Mouse (Mus musculus): ENCODE data around the gene Mtmr12. TPM values are rescaled to one million over a fixed set of nuclear protein-coding genes. Genes with fewer than 3 reads are reported as not detected.

Mtmr12 gene
- total RNA-seq, 2 experiments from 2014 or later = 19.6 to 22.4 TPM

- no peak for DNase-seq
Measured at GRCm38 (mm10) chr15:12279816-12280215, 75.0 kb downstream of the Mtmr12 start.

- DNase-seq = no peak
Measured at GRCm38 (mm10) chr15:12284794-12285534, 80.1 kb downstream of the Mtmr12 start.

GRCm38 (mm10) chr15:12285535-12285809 lies 80.6 kb downstream of the Mtmr12 start:
- DNase-seq = no peak

DNA sequence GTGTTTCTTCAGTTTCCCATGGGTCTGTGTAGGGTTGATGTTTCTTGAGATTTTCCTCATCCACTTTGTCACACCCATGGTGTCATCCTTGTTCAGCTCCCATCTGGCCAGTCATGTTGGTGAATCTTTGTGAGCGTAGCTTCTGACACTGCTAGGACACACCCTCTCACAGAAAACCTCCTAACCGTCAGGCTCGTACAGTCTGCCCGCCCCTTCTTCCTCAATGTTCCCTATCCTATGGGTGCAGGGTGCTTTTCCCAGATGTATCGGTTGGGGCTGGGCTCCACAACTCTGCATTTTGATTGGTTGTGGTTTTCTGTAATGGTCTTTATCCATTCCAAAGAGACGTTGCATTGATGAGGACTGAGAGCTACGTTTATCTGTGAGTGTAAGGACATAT lies 85.5 kb downstream of the Mtmr12 start:
- no peak for DNase-seq

DNA sequence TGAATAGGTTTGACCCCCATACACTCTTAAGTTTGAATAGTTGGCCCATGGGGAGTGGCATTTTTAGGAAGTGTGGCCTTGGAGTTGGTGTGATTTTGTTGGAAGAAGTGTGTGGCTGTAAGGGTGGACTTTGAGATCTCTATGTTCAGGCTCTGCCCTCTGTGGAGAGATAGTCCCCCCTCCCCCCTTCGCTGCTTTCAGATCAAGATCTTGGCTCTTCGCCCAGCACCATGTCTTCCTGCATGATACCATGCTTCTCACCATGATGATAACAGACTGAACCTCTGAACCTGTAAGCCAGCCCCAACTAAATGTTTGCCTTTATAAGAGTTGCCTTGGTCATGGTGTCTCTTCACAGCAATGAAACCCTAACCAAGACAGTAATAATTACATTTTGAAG lies 86.9 kb downstream of the Mtmr12 start:
- no peak for DNase-seq

DNA sequence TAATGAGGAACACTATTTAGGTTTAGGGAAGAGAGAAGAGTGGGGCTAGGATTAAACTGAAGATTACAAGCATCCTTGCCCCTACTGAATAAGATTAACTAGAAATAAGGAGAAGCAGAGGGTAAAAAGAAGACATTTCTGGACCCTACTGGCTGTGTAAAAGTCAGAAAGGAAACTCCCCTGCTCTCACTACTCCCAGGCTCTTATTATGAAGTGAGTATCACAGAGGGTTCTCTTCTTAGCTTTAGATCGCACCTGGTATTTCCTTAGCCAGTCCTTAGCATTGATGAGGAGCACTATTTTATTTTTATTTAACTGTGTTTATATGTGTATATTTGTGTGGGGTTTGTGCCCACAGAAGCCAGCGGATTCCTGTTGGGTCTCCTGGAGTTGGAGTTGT lies 91.4 kb downstream of the Mtmr12 start:
- DNase-seq = no peak

DNA sequence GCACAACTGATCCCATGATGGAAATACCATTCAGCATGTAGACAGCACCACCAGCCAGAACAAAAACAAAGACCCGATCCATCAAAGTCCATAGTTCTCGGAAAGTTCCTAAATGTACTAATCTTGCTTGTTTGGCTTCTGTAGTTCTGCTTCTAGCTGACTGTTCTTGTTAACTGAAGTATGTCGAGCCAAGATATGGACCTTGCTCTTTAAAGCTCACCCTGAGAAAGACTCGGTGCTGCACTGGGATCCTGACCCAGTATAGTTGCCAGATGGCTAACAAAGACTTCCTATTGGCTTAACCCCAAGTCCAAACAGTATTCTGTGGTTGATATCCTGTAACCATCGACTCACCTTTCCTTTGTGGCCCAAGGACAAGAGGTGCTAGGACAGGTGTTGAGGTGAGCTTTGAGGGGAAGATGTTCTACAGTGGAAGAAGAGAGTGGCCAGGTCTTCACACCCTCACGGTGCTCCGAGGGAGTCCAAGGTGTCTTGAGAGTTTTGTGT lies 93.5 kb downstream of the Mtmr12 start:
- no peak for DNase-seq

DNA sequence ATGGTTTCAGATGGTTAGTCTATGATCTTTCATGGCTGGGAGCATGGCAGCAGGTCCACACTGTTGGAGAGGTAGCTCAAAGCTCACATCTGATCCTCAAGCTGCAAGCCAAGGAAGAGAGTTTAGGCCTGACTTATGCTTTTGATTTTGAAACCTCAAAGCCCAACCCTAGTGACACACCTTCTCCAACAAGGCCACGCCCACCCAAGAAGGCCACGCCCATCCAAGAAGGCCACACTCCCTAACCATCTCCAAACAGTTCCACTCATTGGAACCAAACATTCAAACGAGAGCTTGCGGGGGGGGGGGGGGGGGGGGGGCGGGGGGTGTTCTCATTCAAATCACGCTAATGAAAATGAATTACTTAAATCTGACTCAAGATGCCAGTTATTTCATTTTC lies 96.9 kb downstream of the Mtmr12 start:
- DNase-seq = no peak

DNA sequence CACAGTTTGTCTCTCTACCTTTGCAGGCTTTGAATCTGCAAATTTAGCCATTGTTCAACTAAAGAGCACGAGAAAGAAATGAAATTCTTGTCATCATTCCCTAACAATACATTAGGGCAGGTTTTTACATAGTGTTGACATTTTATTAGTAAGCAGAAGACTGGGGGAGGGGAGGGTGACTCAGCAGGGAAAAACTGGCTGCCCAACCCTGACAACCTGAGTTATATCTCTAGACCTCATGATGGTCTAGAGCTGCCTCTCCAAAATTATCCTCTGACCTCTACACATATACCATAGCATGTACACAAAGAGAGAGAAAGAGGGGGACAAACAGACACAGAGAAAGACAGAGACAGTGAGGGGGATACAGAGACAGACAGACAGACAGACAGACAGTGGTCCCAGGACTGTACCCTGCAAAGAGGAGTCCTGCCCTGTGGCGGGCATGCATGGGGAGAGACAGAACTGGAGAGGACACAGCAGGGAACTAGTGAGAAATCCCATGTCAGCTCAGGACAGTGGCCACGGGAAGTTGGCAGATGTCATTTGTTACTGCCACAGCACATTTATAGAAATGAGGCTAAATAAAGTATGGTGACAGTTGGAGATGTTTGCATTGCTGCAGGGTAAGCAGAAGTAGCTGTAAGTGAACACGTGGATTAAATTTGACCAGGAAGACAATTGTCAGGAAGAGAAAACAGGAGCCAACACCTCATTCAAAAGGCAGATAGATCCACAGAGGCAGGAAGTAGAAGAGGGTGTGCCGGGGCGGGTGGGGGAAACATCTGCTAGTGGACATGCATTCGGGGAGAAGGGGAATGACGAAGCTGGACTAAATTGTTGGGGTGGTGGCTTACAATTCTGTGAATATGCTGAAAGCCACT lies 101.6 kb downstream of the Mtmr12 start:
- DNase-seq = no peak

DNA sequence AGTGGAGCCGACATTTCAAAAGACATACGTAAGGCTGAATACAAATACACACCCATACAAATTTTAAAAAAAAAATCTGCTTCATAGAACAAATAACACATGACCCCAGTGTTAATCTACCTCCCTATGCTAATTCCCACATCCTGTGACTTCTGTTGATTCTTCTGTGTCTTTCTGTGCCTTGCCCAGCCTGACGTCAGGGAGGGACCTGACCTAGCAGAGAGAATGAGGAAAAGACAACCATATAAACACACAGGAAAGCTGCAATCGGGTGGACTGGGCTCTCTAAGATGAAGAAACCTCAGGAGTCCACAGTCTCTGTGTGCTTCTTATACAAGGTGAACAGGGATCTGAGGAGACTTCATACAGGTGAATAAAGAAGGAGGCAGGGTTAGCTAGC lies 102.3 kb downstream of the Mtmr12 start:
- no peak for DNase-seq

GRCm38 (mm10) chr15:12308539-12308938 lies 103.7 kb downstream of the Mtmr12 start:
- DNase-seq = no peak

DNA sequence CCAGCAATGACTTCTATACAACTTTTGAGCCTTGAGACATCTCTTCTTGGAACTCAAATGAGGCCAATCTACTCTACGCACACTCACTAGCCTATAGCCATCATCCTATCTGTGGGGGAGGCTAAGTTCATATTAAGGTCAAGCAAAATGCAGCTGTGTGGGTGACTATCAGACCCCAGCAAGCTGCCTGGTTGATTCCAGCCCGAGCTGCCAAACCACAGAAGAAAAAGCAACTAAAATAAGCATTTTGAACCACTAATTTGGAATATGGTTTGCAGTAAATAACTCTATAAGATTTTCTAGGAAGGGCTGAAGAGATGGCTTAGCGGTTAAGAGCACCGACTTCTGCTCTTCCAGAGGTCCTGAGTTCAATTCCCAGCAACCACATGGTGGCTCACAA lies 105.8 kb downstream of the Mtmr12 start:
- DNase-seq = no peak

- DNase-seq = no peak
Measured at GRCm38 (mm10) chr15:12311465-12311864, 106.6 kb downstream of the Mtmr12 start.

GRCm38 (mm10) chr15:12313255-12313654 lies 108.4 kb downstream of the Mtmr12 start:
- no peak for DNase-seq

DNA sequence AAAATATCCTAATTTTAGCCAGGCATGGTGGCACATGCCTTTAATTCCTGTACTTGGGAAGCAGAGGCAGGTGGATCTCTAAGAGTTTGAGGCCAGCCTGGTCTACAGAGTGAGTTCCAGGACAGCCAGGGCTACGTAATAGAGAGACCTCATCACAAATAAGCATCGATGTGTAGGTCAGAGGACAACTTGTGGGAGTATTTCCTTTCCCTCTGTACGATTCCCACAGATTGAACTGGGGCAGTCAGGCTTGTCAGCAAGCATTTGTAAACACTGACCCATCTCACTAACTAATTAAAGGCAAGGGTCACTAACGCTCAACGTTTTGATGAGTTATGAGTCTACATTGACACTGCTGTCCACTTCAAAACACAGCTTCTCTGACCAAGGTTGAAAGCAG lies 109.8 kb downstream of the Mtmr12 start:
- no peak for DNase-seq

- no peak for DNase-seq
Measured at GRCm38 (mm10) chr15:12315996-12316395, 111.2 kb downstream of the Mtmr12 start.

GRCm38 (mm10) chr15:12317290-12317689 lies 112.5 kb downstream of the Mtmr12 start:
- DNase-seq = no peak

- DNase-seq = no peak
Measured at GRCm38 (mm10) chr15:12318451-12318850, 113.6 kb downstream of the Mtmr12 start.

DNA sequence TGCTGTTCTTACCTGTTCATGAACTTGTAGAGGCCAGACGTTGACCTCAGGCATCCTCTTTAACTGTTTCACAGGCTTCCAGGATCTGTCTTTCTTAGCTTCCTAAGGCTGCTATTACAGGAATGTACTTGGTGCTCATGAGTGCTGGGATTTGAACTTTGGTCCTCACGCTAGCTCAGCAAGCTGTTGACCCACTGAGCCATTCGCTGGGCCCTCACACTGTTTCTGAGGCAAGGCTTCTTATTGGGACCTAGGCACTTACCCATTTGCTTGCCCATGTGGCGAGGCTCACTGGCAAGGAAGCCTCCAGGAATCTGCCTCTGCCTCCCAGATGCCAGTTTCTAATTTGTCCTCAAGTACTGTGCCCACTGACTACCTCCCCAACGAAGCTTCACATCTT lies 115.1 kb downstream of the Mtmr12 start:
- no peak for DNase-seq

DNA sequence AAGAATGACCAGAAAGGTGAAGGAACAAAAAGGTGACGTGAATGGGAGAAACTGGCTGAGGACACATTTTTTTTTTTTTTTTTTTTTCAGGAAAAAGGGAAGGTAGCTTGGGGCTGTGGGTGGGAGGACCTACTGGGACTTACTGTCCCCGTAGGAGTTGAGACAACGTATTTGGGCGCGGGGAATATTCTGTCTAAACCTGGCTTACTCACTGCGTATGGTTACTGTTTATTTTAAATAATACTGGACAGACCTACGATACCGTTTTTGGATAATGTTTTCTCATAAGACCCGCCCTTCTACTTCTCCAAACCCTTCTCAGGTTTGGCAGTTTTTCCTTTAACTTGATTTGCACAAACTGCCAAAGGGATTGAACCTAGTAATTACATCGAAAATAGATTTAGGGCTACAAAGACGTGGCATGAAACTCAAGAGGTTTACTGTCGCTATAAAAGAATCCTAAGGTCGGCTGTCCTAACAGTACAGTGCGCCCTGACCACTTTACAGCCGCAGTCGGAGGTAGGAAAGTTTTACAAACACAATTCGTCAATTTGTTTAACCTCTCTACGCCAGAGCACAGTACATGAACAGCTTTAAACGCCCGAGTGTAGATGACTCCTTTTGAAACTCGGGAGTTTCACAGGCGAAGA lies 115.7 kb downstream of the Mtmr12 start:
- no peak for DNase-seq

DNA sequence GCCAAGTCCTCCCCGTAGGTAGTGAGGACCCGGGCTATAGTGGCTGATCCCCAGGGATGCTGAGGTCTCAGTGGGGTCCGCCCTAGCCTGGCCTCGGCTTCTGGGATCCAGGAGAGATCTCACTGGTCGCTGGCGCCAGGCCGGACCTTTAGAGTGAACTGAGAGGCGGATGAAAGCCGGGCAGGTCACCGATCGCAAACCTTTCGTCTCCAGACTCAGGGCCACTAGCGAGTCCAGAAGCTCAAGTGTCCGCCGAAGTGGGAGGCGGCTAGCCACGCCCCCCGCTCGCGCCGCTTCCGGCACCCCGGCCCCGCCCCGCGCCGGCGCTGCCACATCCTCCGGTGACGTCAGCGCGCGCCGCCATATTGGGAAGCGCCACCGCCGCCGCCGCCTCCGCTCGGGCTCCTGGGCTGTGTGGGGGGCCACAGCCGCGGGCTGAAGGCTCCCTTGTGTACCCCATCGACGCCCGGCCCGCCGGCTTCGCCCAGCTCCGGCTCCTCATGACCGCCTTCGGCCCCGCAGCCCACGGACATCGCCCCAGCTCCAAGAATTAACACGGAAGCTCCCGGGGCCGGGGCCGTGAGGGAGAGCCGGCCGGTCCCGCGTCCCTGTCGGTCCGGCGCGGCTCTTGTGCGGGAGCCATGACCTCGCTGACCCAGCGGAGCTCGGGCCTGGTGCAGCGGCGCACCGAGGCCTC lies 116.4 kb downstream of the Mtmr12 start, which contains the start of gene Golph3:
TSS of gene Golph3 (plus strand) at position 360 of the 697 bp plus-strand sequence.
- peak; percentile 97 for DNase-seq

DNA sequence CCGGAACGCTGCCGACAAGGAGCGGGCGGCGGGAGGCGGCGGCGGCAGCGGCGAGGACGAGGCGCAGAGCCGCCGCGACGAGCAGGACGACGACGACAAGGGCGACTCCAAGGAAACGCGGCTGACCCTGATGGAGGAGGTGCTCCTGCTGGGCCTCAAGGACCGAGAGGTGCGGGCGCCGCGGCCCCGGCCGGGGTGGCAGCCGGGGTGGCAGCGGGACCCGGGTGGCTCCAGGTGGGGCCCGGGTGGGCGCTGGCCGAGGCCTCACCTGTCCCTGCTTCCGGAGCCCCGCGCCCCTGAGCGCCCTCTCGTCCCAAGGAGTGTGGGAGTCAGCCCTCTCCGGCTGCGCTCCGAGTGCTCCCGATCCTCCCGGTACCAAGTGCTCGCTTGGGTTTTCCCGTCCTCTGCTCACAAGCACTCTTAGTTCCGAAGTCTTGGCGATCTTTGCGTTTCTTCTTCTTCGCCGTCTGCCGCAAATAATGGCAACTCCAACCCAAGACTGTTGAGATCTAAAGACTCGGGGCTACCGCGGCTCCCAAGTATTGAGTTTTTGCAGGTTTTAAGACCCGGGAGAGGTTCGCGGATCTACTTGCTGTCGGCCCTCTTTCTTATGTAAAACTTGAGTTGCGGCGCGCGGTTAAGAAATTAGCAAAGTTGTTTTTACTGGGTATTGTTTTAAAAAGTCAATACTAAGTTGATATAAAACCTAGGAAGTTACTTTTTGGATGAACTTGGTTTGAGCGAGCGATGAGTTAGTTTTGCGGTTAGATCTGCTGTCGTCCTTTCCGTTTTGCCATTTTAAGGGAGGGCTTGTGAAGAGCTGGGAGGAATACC lies 117.2 kb downstream of the Mtmr12 start, which contains the start of gene 1810049J17Rik:
TSS of gene 1810049J17Rik (minus strand) at position 112 of the 834 bp plus-strand sequence.
- peak; percentile 59 for DNase-seq

Data from heart, postnatal 4 days (tissue).